Mouse (Mus musculus): ENCODE results near the gene Tfrc.

DNA sequence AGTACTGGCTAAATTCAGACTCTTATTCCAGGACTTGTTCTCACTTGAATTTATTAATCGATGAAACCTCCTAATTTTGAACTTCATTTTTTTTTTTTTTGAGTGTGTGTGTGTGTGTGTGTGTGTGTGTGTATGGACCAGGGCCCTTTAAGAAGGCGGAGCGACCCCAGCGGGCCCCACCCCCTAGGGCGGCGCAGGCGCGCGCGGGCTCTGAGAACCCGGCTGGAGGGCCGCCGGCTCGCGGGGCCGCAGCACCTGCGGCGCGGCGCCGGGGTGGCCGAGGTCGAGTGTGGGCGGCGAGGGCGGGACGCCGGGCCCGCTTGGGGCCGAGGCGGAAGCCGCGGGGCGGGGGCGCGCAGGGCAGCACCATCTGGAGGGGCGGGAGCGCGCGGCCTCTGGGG lies 34.9 kb downstream of the Tfrc start, which contains the start of gene Tnk2:
- TF ChIP-seq CTCF (IDR thresholded peaks at IDR 0.05; ENCODE audit: borderline replicate concordance, insufficient read depth, low read length): no peak
- peak; percentile 37; the same call in 1 of the 2 replicates for TF ChIP-seq POLR2A (IDR thresholded peaks at IDR 0.05; ENCODE audit: low read depth, low read length)
